Mouse (Mus musculus) C2C12 (cell line): ENCODE data around the gene Gpr34. TPM values are rescaled to one million over a fixed set of nuclear protein-coding genes. Genes with fewer than 3 reads are reported as not detected.

Source experiments
- H3K27me3 ChIP-seq: one replicate; pipeline ENCODE4 v1.6.1; 2011; ENCODE audit not compliant: control insufficient read depth, insufficient read depth, insufficient read length
- H3K36me3 ChIP-seq: one replicate; pipeline ENCODE4 v1.6.1; 2011; ENCODE audit not compliant: control insufficient read depth, insufficient read depth
- H3K4me3 ChIP-seq: one replicate; pipeline ENCODE4 v1.5.1; 2011; ENCODE audit warnings: mild to moderate bottlenecking, control low read depth; ENCODE audit not compliant: poor library complexity, insufficient read depth, severe bottlenecking
- H3K79me2 ChIP-seq: one replicate; pipeline ENCODE4 v1.6.1; 2011; ENCODE audit not compliant: control insufficient read depth, insufficient read depth
- H3K79me3 ChIP-seq: one replicate; pipeline ENCODE4 v1.6.1; 2011; ENCODE audit warnings: low read depth, control low read depth
- H3ac ChIP-seq: one replicate; pipeline ENCODE3; 2011; ENCODE audit warnings: low read depth; ENCODE audit not compliant: control insufficient read depth, insufficient read length
- CEBPB ChIP-seq: IDR thresholded peaks from one replicate; pipeline ENCODE4 v1.6.1; 2011; ENCODE audit warnings: low read depth, mild to moderate bottlenecking, control low read depth, moderate library complexity
- CTCF ChIP-seq: IDR thresholded peaks from one replicate; pipeline ENCODE4 v1.5.1; 2011; ENCODE audit not compliant: control insufficient read depth, insufficient read depth, insufficient read length
- FOSL1 ChIP-seq: IDR thresholded peaks from one replicate; pipeline ENCODE4 v1.8.0; 2011; ENCODE audit warnings: mild to moderate bottlenecking, low read length; ENCODE audit not compliant: poor library complexity, insufficient read depth, severe bottlenecking
- MAX ChIP-seq: IDR thresholded peaks from one replicate; pipeline ENCODE4 v1.6.1; 2011; ENCODE audit warnings: mild to moderate bottlenecking, control low read depth
- MYOD1 ChIP-seq: IDR thresholded peaks from one replicate; pipeline ENCODE4 v1.6.1; 2011; ENCODE audit warnings: low read depth; ENCODE audit not compliant: control insufficient read depth, insufficient read length
- MYOG ChIP-seq: IDR thresholded peaks from one replicate; pipeline ENCODE4 v1.6.1; 2011; ENCODE audit not compliant: control insufficient read depth, insufficient read length; ENCODE audit errors: extremely low read depth
- USF1 ChIP-seq: IDR thresholded peaks from one replicate; pipeline ENCODE4 v1.6.1; 2011; ENCODE audit warnings: low read depth, mild to moderate bottlenecking, control low read depth, moderate library complexity
- microRNA-seq: library from miRNA; unstranded; fragments of <30 nt; microRNA quantifications from one replicate; pipeline ENCODE4, GENCODE M21; 2019; ENCODE audit warnings: borderline microRNAs expressed
- polyA plus RNA-seq: library from polyadenylated mRNA; unstranded; fragments of >200 nt; fragmentation: generic; extraction: Trizol; gene quantifications from one replicate; pipeline ENCODE4 v1.2.1, GENCODE M21; 2012; ENCODE audit warnings: missing spikeins

Gene Gpr34
- polyA plus RNA-seq, 1 experiment: 0.05 TPM

- H3K79me2 ChIP-seq: no peaks in the 10 kb centered on the region
- H3K27me3 ChIP-seq: no peaks in the 10 kb centered on the region
- H3K79me3 ChIP-seq: no peaks in the 10 kb centered on the region
- H3K4me3 ChIP-seq: no peak overlapping the region
- no peak overlapping the region for H3ac ChIP-seq
- no peak for TF ChIP-seq CTCF
- TF ChIP-seq MYOG: no peak
- no peak for TF ChIP-seq FOSL1
- TF ChIP-seq MAX: no peak
- no peak for TF ChIP-seq CEBPB
- TF ChIP-seq USF1: no peak
- TF ChIP-seq MYOD1: no peak
- H3K36me3 ChIP-seq: no peaks in the 10 kb centered on the region
These were observed 49.9 kb downstream of the Gpr34 start for GRCm38 (mm10) chrX:13681748-13682147.

GRCm38 (mm10) chrX:13686589-13686988, 54.7 kb downstream of the Gpr34 start:
- Histone ChIP-seq H3K27me3 (no peaks in the 10 kb centered on the region), H3ac (no peak overlapping the region), H3K36me3 (no peaks in the 10 kb centered on the region), H3K79me3 (no peaks in the 10 kb centered on the region), H3K79me2 (no peaks in the 10 kb centered on the region), H3K4me3 (no peak overlapping the region)
- TF ChIP-seq MYOG: no peak
- TF ChIP-seq USF1: no peak
- TF ChIP-seq CTCF: no peak
- no peak for TF ChIP-seq MYOD1
- no peak for TF ChIP-seq CEBPB
- no peak for TF ChIP-seq MAX
- no peak for TF ChIP-seq FOSL1

GRCm38 (mm10) chrX:13688356-13688755, 56.5 kb downstream of the Gpr34 start:
- Histone ChIP-seq H3K4me3 (no peak overlapping the region), H3K79me2 (no peaks in the 10 kb centered on the region), H3K36me3 (no peaks in the 10 kb centered on the region), H3ac (no peak overlapping the region), H3K27me3 (no peaks in the 10 kb centered on the region), H3K79me3 (no peaks in the 10 kb centered on the region)
- no peak for TF ChIP-seq USF1
- no peak for TF ChIP-seq CTCF
- no peak for TF ChIP-seq FOSL1
- TF ChIP-seq MYOG: no peak

Small RNA genes lying within 50 kb of the gene (microRNA-seq; reads per million reads assigned to microRNA genes)
- not detected for gene Gm25246

Other genes with a start within 250 kb of the Gpr34 start
- gene Nyx, start 166.0 kb upstream of the Gpr34 start, polyA plus RNA-seq: 0.01 TPM
- gene Gpr82, start 29.3 kb downstream of the Gpr34 start, polyA plus RNA-seq: not detected
- gene Cask, start 219.3 kb downstream of the Gpr34 start, polyA plus RNA-seq: 9.2 TPM